Mouse (Mus musculus) left cerebral cortex, adult 2 months (tissue): ENCODE measurements around the gene Snrnp25. TPM values are rescaled to one million over a fixed set of nuclear protein-coding genes. Genes with fewer than 3 reads are reported as not detected.

ENCODE experiments used
- DNase-seq, 2 experiments: peaks; one replicate each; pipeline ENCODE4 v3.0.0; 2021 to 2022; ENCODE audit warnings: low spot score in 2 of 2, mixed read lengths in 1 of 2; ENCODE audit errors: extremely low spot score in 1 of 2
- H3K27ac ChIP-seq: fragments of 200-600 bp; 2 replicates; pipeline ENCODE4 v1.8.1; 2022
- H3K4me3 ChIP-seq: fragments of 200-600 bp; 2 replicates; pipeline ENCODE4 v1.8.1; 2022
- CTCF ChIP-seq: fragments of 200-600 bp; IDR thresholded peaks from 2 replicates; pipeline ENCODE4 v1.8.1; 2022; ENCODE audit warnings: antibody characterized with exemption, mild to moderate bottlenecking, moderate library complexity
- intact Hi-C: fragments of 180-260 bp; cut with DNase I; formaldehyde crosslinking; loops from one replicate; pipeline ENCODE4 v1.15.1; 2025
- total RNA-seq, 2 experiments: library from RNA; stranded (reverse); gene quantifications; 2 replicates each; pipeline ENCODE4 v1.2.3; 2021

Snrnp25 gene
- total RNA-seq, 2 experiments from 2014 or later: 19.2 to 24.6 TPM

DNA sequence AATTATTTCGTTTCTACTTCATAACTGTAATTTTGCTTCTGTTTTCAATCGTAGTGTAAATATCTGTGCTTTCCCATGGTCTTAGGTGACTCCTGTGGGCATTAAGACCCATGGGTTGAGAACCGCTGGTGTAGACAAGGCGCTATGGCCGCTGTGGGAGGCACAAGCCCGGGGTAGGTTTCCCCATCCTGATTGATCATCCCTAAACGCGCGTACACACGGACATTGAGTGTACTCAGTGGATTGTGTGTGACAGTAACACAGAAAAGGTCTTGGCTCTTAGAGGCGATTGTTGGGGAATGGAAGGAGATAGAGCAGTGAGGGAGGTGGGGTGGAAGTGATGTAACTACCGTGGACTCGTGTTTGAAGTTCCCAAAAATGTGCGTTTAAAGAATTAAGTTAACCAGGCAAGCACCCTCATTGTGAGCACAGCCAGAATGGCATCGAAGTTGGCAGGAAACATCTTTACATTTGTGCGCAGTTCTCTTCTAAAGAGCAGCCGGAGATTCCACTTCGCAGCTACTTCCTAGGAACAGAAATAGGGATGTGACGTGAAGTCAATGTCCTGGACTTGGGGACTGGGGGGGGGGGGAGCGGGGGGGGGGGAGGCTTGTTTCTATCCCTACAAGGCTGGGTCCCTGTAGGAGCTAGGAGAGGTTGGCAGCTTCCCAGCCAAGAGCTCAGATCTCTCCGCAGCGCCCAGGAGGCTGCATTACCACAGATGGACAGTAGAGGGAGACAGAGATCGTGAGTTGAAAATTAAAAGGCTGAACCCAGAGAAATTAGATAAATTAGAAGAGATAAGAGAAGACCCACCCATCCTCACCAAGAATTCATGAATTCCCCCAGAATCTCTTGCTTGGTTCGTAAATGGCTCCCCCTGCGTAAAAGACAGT, 23.0 kb upstream of the Snrnp25 start:
- H3K4me3 ChIP-seq: no peak overlapping the region
- DNase-seq: peak; percentile 84 to 93
- no peak overlapping the region for H3K27ac ChIP-seq
- intact Hi-C loops: loop anchor here (1.0 to 10.0 kb wide), 5 partner anchors 56 to 403 kb away; partner anchors contain the start of gene Hbq1a
- TF ChIP-seq CTCF: peak; percentile 90

DNA sequence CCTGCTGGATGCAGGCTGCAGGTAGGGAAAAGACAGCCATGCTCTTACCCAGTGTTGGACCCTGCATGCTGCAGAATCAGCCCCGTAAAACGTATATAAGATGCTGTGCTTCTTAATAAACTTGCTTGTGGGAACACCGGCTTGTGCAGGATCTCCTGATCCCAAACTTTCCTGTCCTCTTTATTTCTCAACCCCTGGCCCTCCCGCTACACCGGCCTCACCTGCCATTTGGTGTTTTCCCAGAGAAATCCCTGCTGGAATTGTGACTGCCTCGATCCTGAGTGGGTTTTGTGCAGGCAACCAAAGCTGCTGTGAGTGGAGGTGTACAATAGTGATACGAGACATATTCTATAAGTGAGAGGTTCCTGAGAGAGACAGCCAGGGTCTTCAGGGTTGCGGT, 20.7 kb upstream of the Snrnp25 start:
- intact Hi-C loops: loop anchor here (5.0 to 10.0 kb wide), 2 partner anchors 118 to 400 kb away; partner anchors contain the start of gene Hbq1a
- no peak for TF ChIP-seq CTCF
- H3K27ac ChIP-seq: no peak overlapping the region
- H3K4me3 ChIP-seq: no peak overlapping the region
- DNase-seq: no peak

DNA sequence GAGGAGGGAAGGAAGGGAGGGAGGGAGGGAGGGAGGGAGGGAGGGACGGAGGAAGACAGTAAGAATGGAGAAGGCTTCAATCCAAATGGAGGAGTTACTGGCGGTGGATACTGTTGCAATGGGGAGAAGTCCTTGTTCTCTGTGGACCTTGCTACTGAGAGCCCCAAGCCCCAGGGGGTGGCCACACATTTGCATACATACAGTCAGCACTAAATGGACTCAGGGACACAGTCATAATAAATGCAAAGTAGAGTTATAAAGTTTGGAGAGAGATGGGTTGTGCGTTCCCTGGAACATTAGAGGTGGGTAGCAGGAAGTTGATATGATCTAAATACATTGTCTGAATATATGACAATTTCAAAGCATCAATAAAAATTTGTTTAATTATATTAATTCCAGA, 19.2 kb upstream of the Snrnp25 start:
- no peak overlapping the region for H3K4me3 ChIP-seq
- TF ChIP-seq CTCF: no peak
- DNase-seq: no peak
- intact Hi-C loops: loop anchor here (10.0 kb wide), 1 partner anchor 399 kb away; no protein-coding TSS in a partner anchor
- H3K27ac ChIP-seq: no peak overlapping the region

DNA sequence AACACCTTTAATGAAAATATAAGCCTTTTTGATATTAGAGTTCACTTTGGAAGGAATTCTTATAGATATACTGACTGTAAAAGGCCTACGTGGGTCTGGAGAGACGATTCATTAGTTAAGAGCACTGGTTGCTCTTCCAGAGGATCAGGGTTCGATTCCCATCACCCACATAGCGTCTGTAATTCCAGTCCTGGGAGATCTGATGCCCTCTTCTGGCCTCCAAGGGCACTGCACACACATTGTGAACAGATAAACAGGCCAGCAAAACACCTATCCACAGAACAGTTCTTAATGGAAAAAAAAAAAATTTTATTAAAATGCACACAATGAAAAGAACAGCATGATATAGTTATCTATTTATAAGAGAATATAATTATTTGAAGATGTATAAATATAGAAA, 18.0 kb upstream of the Snrnp25 start:
- intact Hi-C loops: loop anchor here (10.0 kb wide), 1 partner anchor 398 kb away; no protein-coding TSS in a partner anchor
- TF ChIP-seq CTCF: no peak; the same call in none of the 2 replicates
- H3K27ac ChIP-seq: no peak overlapping the region
- no peak overlapping the region for H3K4me3 ChIP-seq
- no peak for DNase-seq

DNA sequence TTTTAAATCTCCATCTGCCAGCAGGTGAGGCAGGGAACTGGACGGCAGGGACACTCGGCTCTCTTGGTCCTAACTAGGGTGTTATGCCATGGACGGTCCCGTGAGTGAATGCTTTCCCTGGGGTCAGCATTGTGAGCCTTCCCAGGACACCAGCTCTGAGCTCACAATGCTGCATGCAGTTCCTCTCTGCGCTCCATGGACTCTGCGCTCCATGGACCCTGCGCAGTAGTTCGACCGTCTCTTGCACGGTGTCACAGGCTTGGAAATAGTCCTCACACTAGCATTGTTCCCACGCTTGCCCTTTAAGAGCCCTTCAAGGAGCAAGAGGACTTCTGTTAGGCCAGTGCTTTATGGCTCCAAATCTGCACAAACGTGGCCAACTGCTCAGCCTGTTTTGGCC, 16.3 kb upstream of the Snrnp25 start:
- intact Hi-C loops: loop anchor here (10.0 kb wide), 1 partner anchor 396 kb away; no protein-coding TSS in a partner anchor
- H3K27ac ChIP-seq: no peak overlapping the region
- no peak for DNase-seq
- H3K4me3 ChIP-seq: no peak overlapping the region
- TF ChIP-seq CTCF: no peak

DNA sequence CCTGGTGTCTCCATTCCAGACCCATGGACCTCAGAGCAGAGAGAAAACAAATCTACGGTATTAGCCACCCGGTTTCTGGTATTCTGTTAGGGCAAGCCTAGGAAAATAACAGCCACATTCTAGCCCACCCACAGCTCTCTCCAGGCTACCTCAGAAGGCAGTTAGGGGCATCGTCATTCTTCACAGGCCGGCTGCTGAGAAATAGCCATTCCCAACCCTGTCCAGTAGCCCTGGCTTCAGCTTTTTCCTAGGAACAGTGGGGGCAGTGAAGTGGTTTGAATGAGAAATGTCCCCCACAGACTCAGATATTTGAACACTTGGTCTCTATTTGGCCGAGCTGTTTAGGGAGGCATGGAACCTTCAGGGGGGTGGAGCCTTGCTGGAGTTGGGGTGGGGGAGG, 15.8 kb upstream of the Snrnp25 start:
- no peak overlapping the region for H3K4me3 ChIP-seq
- TF ChIP-seq CTCF: no peak
- no peak for DNase-seq
- no peak overlapping the region for H3K27ac ChIP-seq
- intact Hi-C loops: loop anchor here (10.0 kb wide), 1 partner anchor 395 kb away; no protein-coding TSS in a partner anchor

DNA sequence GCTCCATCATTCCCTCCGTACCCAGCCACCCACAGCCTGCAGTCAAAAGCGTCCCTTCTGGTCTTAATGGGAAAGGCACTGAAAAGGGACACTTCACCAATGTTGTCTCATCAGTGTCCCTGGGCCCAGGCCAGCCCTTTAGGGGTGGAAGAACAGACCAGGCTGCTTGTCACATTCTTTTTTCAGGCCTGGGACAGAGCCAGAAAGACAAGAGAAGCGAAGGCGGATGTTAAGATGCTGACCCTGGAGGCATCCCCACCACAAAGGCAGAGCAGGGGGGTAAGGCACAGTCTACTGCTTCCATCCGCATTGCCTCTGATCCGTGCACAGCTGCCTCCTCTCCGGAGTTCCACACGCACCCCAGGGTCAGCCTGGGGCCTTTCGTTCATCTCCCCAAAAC, 15.1 kb upstream of the Snrnp25 start:
- no peak for TF ChIP-seq CTCF

DNA sequence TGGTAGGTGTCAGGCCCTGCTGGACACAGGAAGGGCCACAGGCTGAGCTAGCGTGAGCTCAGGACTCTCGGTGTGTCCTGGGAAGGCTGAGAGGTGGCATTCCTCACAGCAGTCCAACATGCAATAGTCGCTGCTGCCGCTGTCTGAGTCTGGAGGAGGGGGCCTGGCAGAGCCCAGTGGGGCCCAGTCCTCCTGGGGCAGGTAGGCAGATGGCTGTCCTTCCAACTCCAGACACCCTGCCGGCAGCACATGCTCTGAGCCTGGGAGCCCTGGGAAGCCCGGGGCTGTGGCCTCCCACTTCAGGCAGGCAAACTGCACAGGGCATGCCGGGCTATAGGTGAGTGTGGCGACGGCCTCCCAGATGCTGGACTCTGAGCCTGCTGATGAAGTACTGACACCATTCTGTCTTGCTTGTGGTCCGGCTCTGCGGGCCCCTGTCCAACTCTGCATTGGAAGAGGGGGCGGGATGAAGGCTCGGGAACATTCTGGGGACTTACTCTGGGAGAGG, 14.6 kb upstream of the Snrnp25 start:
- intact Hi-C loops: no loop called here

More for the DNA sequence above, 15.1 kb upstream of the Snrnp25 start:
- intact Hi-C loops: no loop called here
- Histone ChIP-seq H3K27ac (no peak overlapping the region), H3K4me3 (no peak overlapping the region)
- DNase-seq: no peak

DNA sequence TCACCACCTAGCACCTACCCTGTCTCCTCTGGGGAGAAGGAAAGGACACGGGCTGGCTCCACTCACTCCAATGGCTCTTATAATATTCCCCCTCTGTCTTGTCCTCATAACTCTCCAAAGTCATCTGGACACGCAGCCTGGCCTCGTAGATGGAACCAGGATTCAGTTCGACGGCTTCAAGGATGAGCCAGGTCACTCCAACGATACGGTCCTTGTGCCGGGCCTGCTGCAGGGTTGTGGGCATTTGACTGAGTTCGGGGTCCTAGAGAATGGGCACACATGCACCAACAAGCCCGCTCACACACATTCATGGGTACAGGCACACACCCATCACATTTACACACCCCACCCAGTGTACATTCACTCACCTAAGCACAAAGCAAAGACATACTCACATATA, 12.1 kb upstream of the Snrnp25 start:
- Histone ChIP-seq H3K27ac (no peak overlapping the region), H3K4me3 (no peak overlapping the region)
- DNase-seq: no peak
- TF ChIP-seq CTCF: no peak
- intact Hi-C loops: no loop called here

More for the DNA sequence above, 14.6 kb upstream of the Snrnp25 start:
- DNase-seq: no peak
- no peak for TF ChIP-seq CTCF
- no peak overlapping the region for H3K4me3 ChIP-seq
- H3K27ac ChIP-seq: no peak overlapping the region

DNA sequence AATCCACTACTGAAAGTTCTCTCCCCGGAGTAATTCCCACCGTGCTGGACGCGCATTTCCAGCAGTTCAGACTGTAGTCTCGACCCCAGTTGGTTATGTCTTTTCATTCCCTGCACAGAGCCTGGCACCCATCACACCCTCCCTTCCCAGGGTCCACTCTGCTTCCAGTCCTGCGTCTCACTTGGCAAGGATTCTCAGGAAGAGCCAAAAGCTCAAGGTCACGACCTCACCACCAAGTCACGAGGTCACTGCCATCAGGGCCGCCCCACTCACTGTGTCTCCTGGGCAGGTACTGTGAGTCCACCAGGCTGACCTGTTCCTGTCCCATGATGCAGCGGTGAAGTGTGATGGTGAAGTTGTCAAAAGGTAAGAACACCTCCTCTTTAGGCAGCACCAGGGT, 11.1 kb upstream of the Snrnp25 start:
- no peak for TF ChIP-seq CTCF
- Histone ChIP-seq H3K27ac (no peak overlapping the region), H3K4me3 (no peak overlapping the region)
- DNase-seq: no peak
- intact Hi-C loops: no loop called here

DNA sequence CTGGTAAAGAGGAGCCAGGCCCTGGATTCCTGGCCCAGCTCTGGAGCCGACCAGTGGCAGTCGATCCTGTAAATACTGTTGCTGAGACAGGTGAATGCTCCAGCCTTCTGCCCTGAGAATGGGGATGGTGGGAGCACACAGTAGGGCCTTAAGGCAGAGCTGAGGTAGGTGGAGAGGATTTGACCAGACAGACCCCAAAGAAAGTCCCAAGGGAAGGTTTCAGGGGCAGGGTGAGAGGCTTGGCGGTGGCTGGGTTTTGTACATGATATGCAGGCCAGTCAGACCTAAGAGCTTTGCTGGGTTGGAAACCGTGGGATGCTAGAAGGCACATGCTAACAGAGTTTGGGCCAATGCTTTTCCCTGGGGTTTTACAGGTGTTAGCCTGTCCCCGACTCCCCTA, 10.6 kb upstream of the Snrnp25 start:
- no peak overlapping the region for H3K4me3 ChIP-seq
- no peak for TF ChIP-seq CTCF
- no peak for DNase-seq
- H3K27ac ChIP-seq: no peak overlapping the region
- intact Hi-C loops: loop anchor here (5.0 kb wide), 1 partner anchor 83 kb away; the partner anchor contains the start of gene Hba-x

DNA sequence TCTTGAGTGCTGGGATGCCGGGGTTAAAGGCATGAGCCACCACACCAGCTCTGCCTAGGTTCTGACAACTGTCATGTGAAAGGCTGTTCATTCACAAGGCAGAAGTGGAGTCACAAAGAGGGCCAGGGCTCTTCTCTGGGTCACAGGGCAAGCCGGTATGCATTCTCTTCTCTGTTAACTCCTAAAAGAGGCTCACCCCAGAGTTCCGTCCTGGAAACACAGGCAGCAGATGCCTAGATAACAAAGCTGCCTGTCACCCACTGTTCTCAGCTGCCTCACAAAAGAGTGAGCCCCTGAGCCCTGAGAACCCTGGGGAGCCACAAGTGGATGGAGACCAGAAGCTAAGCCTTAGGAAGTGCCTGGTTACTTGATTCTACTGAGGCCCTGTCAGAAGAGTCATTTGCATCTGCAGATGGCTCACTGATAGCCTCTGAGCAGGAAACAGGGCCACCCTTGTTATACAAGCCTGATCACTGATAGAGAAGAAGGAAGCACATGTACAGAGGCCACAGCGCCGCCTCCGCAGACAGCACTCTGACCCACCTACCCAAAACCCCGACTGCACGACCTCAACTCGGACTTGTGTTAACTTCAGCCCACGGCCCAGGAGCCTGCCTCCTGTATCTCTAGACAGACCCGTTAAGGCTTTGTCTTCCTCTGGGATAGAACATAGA, 9.2 kb upstream of the Snrnp25 start:
- Histone ChIP-seq H3K4me3 (no peak overlapping the region), H3K27ac (no peak overlapping the region)
- TF ChIP-seq CTCF: no peak
- no peak for DNase-seq
- intact Hi-C loops: loop anchor here (5.0 kb wide), 1 partner anchor 81 kb away; the partner anchor contains the start of gene Hba-x
